Mouse (Mus musculus): Measurements from ENCODE around the gene Mpv17l2.
A peak's percentile ranks its signal among the peaks of the same experiment; 100 is the strongest.

Gene Mpv17l2

DNA sequence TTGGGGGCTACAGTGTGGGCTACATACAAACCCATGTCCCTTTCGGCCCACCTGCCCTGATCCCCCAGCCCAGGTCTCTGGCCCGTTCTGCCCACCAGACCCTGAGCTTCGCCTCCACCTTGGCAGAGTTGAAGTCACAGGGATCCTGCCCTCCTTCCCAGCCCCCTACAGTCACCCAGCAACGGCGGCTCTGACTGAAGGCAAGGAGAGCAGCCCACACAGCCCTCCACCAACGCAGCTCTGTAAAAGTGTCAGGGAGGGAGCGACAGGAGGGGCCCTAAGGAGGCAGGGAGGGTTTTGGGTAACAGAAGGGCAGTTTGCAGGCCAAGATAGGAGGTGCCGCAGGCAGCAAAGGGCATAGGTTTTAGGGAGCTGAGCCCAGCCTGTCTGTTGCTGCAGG, 30.1 kb upstream of the Mpv17l2 start:
- no peak for DNase-seq (ENCODE audit: low spot score)

DNA sequence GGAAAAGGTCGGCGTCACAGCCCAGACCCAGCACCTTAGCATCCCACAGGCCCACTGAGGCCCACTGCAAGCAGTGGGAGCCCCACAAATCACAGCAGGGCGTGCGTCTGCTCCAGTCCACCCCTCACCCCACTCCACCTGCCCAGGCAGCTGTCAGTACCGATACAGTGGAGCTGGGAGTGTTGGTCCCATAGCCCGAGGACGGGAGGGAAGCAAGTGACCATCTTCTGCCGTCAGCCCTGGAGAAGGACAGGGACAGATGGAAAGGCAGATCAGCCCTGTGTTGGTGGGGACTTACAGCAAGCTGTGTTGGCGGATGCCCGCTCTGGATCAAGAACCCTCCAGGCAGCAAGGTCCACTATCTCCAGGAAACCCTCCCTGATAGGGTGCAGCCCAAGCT, 28.3 kb upstream of the Mpv17l2 start:
- DNase-seq (ENCODE audit: low spot score): no peak

DNA sequence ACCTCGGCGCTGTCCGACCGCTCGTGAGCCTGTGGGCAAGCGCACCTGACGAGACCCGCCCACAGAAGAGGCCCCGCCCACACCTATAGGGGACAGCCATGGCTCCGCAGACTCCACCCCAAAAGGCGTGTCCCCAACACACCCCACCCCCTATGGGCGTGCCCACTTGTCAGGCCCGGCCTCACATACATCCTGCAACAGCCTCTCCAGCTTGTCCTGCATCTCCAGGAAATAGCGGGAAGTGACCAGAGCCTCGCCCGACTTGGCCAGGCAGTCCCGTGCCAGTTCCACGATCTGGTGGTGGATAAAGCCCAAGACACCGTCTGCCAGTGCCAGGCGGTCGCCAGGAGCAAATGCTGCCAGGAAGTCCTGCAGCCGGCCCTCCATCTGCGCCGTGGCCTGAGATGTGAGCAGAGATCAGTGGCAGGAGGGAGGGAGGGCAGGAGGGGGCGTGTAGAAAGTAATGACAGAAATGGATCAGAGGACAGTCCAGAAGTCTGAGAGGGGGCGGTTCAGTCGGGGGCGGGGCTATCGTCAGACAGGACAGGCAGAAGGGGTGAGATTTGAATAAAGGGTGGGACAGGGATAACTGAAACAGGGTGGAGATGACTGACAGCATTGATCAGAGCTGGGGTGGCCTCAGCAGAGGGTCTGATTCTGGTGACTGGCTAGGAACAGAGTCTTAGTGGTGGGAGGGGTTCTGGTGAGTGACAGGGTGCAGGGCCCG, 27.4 kb upstream of the Mpv17l2 start:
- DNase-seq (ENCODE audit: low spot score): no peak

DNA sequence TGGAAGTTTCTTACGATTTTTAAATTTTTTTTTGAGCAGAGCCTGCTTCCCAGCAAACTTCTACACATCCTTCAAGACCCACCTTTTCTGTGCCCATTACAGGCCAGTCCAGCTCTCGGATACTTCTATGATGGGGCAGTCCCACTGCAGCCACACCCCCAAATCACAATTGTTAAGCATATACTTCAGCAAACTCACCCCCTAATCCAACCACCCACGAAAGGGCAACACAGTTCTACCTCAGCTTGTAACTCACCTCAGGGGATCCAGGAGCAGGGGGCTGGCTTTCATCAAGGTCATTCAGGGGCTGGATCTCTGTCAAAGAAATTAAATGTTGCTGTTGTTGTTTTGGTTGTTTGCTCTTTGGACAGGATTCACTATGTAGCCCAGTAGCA, 26.3 kb upstream of the Mpv17l2 start:
- no peak for DNase-seq (ENCODE audit: low spot score)

DNA sequence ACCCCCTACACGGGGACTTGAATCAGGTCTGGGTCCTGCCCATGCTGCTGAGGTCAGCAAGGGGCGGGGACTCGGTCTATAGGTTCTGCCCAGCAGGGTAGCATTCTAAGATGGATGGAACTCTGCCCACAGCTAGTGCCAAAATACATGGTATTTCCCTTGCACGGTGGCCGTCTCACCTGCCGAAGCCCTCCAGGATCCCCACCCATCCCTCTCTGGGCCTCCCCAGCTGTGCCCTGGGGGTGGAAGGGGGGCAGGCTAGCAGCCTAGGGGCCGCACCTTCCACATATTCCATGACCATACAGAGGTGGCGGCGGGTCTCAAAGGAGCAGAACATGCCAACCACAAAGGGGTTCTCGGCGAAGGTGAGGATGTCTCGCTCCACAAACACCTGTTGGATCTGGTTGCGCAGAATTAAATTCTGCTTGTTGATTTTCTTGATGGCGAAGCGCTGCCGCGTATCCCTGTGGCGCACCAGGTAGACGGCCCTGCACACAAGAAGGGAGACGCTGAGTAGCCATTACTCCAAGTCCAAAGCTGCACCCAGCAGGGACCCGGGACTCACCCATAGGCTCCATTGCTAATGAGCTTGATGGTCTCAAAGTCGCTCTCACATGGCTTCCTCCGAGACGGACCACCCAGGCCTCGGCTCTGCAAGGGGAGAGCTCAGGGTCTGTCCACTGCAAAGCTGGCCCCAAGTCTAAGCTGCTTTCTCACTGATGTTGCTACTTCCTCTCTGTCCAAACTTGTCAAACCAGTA, 25.7 kb upstream of the Mpv17l2 start:
- no peak for DNase-seq (ENCODE audit: low spot score)

DNA sequence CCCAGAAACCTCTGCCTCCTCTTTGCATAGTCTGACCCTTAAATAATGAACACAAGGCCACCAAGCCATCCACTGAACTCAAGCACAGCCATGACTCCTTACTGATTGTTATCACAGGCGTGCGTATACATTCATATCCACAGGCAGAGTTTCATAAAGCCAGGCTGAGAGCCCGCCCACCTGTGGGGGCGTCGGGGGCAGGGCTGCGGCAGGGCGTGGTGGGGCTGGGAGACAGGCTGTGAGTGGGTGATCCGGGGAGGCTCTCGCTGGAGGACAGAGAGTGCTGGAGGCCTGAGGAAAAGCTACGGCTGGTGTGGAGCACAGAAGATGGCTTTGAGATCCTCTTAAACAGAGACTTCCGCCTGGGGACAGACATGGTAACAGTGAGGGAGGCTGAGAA, 19.3 kb upstream of the Mpv17l2 start:
- no peak for DNase-seq (ENCODE audit: low spot score)

DNA sequence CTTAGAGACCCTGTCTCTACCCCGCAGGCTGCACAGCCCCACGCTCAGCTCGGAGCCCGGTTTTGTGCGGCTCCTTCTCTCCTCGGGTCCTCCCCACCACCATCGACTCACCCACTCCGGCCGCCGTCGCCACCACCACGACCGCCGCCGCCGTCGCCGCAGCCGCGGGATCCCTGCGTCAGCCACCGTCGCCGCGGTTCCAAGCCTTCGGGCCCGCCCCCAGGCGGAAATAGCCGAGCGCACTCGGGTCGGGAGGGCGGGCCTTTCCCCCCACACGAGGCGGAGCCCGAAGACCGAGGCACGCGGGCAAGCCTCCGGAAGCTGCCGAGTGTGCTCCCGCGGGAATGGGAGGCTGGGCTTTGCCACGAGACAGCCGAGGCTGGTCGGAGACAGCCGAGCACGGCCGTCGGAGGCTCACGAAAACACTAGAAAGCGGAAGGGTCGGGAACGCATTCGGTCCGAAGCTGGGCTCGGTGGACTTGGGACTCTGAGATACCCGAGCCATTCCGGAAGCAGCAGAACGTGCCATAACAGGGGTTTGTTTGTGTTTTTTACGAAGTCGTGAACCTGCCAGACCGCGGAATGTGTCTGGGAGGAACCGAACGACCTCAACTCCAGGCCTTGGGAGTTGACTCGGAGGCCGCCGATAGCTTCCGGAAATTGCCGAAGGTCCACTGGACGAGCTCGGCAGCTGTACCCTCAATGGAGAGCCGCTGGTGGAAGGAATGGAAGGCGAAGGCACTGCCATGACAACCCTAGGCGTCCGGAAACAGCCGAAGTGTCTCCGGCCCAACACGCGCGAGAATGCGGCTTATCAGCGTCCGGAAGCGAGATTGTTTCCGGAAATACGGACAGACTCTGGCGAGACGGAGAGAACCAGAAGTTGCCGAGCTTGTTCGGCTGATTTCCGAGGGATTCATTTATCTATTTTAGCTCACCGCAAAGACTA, 16.0 kb upstream of the Mpv17l2 start, which contains the start of gene Pik3r2:
Gene Pik3r2 (minus strand): TSS at position 218 of the 949 bp plus-strand sequence.
- DNase-seq (ENCODE audit: low spot score): peak; percentile 94

DNA sequence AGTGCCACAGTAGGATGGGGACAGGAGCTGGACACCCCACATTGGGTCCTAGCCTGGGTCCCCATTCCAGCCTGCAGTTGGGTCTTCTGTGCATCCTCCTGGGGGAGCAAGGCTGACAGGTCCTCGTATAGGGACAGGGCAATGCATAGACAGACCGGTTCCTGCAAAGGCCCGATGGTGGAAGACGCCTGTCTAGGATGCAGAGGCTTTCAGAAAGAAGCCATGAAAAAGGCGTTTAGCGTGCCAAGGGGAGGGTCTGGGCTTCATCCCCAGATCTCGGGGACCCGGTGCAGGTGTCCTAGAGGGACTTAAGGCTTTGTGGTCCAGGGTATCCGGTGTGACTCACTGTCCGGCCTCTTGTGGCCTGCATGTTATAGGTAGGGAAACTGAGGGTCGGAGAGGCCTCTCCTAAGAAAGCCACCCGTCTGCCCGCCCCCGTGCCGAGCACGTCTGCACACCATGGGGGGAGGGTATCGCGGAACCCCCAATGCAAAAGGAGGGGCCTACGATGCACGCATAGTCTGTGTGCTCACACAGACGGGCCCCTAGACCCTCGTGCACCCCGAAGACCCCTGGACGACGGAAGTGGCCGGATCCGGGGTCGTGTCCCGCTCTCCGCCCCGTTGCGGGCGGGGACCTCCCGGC, 15.2 kb upstream of the Mpv17l2 start:
- no peak for DNase-seq (ENCODE audit: low spot score)

DNA sequence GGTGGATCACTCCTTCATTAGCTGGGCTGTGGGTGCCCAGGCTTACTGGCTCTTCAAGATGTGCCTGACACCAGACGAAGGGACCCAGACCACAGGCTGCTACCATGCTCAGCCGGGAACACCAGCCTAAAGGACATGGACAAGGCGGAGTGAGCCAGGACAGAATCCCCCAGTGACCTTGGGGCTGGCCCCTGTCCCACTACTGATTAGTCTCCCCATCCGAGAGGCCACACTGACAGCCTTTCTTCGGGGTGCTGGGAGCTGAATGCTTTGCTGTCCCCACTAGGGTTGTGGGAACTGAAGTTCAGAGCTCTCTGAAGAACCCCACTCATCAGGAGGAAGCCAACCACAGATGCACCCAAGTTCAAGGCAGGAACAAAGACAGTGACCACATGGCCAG, 14.5 kb upstream of the Mpv17l2 start:
- DNase-seq (ENCODE audit: low spot score): no peak

DNA sequence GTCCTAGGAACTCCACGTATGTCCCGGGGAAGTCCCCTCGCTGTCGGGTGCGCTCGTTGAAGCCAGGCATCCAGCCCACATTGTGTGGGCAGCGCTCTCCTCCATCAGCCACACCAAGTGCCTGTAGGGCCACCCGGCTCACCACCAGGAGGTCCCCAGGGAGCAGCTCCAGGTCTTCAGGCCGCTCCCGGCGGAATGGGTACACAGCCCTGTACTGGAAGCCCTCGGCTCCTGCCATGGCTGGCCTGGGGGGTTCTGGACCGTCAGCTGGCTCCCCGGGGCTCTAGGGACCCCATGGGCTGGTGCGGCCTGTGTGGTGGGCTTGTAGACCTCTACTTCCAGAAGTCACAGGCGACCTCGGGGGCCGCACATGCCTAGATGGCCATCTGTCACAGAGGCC, 14.0 kb upstream of the Mpv17l2 start:
- no peak for DNase-seq (ENCODE audit: low spot score)

DNA sequence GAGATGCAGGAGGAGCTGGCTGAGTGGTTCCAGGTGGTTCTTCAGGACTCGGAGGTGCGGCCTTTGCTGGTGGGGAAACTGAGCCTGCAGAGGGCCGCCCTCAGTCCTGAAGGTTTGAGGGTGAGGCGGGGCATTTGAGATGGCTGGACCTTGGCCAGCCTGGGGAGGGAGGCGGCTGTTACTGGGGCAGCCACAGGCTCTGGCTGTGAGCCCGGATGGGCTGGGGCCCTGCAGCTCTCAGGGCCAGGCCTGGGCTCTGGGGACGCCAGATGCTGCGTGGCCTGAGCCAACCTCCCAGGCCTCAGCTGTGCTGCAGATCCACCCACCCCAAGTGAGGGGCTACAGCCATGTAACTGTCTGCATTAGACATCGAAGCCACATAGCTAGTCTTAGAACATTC, 13.1 kb upstream of the Mpv17l2 start:
- no peak for DNase-seq (ENCODE audit: low spot score)

DNA sequence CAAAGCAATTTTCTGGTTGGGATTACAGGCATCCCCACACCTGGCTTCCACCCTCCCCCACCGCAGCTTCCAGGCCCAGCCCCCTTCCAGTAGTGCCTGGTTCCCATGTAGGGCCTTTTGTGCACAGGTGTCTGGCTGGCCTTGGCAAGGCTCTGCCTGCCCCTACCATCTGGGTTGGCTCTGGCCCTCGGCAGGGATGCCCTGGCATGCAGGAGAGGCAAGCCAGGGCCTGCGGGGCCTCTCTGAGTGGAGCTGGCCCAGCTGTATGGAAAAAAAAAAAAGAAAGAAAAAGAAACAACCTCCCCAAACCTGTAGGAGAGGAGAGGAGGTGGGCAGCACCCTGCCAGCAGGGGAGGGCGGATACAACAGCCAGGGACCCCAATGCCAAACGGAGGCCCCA, 12.7 kb upstream of the Mpv17l2 start:
- no peak for DNase-seq (ENCODE audit: low spot score)

DNA sequence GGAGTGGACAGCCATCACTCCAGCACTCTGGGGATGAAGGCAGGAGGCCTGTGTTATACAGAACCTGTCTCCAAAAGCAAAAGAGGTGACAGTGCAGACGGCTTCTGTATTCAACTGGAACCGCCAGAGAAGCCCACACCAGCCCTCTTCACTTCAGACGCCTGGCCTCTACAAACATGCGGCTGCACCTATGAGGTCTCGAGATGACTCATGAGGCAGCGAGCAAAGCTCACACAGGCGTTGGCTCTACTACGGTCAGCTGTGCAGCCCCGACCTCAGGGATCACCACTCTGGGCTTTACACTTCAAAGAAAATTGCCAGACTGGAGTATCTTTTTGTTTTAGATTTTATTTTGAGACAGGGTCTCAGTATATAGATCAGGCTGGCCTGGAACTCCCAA, 12.1 kb upstream of the Mpv17l2 start:
- DNase-seq (ENCODE audit: low spot score): no peak

DNA sequence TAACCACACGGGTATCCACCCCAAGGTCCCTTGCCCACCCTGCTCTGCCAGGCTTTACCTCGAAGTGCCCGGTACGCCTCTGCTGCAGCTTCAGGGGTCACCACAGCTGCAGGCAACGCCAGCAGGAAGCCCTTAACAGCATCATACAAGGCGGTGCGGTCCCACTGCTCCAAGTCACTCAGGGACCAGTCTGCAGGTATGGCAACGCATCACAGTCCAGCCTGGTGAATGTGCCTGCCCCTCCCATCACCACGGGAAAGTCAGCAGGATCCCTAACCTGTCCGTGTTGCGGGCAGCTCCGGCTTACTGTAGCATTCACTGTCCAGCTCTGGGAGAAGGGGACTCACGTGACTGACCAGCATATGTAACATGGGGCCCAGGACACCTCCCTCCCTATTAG, 11.3 kb upstream of the Mpv17l2 start:
- no peak for DNase-seq (ENCODE audit: low spot score)

DNA sequence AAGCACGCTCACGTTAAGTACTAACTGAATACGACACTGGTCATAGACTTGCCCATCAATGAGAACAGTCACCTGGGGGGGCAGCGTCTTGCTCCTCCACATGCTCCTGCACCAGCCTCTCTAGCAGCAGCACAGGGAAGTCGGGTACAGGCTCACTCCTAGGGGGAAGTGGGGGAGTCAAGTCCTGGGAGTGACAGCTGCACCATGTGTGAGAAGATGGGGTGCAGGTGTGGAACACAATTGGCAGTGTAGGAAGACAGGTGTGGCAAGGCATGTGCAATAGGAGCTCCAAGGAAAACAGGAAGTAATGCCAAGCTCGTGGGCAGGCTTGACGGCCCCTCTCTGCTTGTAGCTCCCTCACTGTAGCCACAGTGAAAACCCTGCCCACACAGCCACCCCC, 10.5 kb upstream of the Mpv17l2 start:
- no peak for DNase-seq (ENCODE audit: low spot score)

DNA sequence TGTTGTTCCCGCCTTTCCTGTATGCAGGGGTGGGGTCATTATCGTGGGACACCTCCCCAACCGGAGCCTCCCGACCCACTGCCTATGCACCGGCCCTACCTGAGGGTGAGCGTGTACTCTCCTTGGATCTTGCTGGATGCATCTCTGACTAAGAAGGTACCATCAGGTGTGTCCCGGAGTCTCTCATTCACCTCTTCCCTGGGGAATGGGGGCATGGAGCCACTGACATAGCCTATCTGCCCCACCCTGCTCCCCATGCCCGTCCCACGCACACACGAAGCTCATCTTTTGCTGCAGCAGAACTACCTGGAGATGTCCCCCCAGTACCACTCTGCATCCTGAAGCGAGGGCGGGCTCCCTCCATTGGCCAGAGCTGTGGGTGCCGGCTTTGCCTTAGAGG, 10.0 kb upstream of the Mpv17l2 start:
- DNase-seq (ENCODE audit: low spot score): no peak

DNA sequence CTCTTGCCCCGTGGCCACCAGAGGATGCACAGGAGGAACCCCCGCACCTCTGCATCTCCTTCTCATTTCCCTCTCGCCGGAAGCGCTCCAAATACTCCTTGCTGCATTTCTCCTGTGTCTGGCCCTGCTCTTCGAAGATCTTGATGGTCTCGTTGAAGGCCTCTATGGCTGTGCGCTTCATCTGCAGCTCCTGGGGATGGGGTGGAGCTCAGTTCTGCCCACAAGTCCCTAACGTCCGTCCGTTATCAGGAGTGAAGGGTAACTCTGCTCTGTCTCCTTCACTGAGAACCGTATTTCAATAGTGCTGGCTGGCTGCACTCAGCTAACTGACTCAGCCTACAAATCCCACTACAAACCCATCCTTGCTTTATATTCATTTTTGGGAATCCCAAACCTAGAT, 9.1 kb upstream of the Mpv17l2 start:
- no peak for DNase-seq (ENCODE audit: low spot score)

DNA sequence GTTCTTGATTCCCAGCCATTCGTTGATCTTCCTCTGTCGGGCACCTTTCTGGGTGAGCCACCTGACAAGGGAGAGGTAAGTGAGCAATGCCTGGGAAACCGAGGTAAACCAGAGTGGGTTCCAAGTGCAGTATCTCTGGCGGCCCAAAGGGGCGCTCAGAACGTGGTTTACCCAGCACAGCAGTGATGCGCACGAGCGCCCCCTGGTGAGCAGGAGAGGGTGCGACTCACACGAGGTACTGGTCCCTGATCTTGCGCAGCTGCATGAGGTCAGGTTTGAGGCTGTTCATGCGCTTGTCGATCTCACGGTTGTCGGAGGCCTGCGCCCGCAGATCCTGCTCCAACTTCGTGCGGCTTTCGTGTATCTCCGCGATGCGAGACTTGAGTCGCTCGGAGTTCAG, 8.6 kb upstream of the Mpv17l2 start:
- DNase-seq (ENCODE audit: low spot score): peak; percentile 87

DNA sequence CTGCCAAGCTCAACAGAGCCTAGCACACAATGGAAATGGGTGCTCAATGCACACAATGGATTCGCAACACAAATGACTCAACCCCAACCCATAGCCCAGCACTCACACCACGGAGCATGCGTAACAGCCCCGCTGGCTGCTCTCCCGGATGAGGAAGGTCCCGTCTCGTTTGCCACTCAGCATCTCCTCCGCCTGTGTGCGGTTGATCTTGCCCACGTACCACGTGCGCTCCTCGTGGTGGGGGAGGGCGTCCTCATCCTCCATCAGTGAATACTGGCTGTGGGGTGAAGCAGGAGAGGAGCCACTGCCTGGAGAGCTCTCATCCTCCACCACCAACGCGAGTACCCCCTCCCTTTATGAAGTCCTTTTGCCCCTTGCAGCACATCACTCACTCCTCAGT, 8.2 kb upstream of the Mpv17l2 start:
- DNase-seq (ENCODE audit: low spot score): no peak

DNA sequence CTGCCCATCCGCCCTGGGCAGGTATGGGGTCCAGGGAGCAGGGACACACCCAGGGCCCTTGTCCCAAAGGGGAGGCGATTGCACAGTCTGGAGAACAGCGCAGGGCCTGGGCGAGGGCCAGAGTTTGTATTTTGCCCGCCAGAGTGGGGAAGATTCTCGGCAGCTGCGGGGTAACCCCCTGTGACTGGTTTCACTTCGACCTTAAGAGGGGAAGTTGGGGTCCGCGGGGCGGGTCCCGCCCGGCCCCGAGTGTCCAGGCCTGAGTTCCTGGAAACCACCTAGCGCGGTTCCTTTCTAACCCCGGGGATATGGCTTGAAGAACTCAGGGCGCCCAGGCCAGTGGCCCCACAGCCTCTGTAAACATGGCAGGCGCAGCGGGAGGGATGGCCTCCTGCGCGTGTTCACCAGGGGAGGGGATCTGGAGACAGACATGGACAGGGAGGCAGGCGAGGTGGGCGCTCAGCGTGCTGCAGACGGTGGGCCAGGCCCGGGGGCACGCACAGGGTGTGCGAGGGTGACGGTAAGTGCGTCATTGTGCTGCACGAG, 7.6 kb upstream of the Mpv17l2 start:
- DNase-seq (ENCODE audit: low spot score): no peak

DNA sequence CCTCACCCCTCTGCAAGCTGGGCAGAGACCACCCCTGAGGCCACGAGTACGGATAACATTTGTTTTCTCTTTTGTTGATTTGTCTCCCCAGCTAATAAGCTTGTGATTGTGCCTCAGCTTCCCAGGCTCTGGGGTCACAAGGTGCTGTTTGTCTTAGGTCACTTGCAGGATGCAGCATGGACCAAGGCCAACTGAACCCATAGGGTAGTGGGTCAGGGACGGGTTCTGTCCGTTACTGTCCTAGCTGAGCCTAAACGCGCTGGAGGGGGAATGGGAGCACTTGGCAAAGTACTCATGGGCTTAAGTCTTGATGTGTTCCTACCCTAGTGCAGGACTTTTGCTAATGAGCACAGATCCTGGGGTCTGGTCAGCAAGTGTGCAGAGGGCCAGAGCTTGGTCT, 6.8 kb upstream of the Mpv17l2 start:
- no peak for DNase-seq (ENCODE audit: low spot score)
